Mouse (Mus musculus): Measurements from ENCODE around the gene Fos.

Gene Fos

DNA sequence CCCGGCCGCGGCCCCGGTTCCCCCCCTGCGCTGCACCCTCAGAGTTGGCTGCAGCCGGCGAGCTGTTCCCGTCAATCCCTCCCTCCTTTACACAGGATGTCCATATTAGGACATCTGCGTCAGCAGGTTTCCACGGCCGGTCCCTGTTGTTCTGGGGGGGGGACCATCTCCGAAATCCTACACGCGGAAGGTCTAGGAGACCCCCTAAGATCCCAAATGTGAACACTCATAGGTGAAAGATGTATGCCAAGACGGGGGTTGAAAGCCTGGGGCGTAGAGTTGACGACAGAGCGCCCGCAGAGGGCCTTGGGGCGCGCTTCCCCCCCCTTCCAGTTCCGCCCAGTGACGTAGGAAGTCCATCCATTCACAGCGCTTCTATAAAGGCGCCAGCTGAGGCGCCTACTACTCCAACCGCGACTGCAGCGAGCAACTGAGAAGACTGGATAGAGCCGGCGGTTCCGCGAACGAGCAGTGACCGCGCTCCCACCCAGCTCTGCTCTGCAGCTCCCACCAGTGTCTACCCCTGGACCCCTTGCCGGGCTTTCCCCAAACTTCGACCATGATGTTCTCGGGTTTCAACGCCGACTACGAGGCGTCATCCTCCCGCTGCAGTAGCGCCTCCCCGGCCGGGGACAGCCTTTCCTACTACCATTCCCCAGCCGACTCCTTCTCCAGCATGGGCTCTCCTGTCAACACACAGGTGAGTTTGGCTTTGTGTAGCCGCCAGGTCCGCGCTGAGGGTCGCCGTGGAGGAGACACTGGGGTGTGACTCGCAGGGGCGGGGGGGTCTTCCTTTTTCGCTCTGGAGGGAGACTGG lies at the start of gene Fos:
Gene Fos (plus strand): TSS at position 410 of the 817 bp plus-strand sequence.
- in situ Hi-C loops (cut with MboI; ENCODE audit: low pct_unique_long_range_greater_than_20kb in 1 of 2, low sequenced_read_pairs in 2 of 2, unreplicated experiment in 1 of 2): loop anchor here in 1 of 2 experiments (10.0 kb wide), 1 partner anchor 299 kb away; the partner anchor contains the start of gene Pgf

DNA sequence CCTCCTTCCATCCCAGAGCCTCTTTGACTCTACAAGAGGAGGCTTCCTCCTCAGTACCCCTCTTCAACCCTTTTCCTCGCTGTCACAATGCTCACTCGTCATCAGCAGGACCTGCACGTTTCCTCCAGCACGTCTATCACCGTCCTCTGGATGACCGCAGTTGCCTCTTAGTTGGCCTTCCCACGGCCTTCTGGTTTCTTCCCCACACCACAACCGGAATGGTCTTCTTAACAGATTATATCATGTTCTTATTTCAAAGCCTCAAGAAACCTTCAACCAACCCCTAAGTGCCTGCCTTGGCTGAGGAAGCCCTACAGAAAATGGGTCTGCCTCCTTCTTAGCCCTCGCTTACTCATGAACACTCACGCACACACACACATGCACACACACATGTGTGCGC lies 48.0 kb upstream of the Fos start:
- in situ Hi-C loops (cut with MboI; ENCODE audit: low pct_unique_long_range_greater_than_20kb in 1 of 2, low sequenced_read_pairs in 2 of 2, unreplicated experiment in 1 of 2): no loop called here

DNA sequence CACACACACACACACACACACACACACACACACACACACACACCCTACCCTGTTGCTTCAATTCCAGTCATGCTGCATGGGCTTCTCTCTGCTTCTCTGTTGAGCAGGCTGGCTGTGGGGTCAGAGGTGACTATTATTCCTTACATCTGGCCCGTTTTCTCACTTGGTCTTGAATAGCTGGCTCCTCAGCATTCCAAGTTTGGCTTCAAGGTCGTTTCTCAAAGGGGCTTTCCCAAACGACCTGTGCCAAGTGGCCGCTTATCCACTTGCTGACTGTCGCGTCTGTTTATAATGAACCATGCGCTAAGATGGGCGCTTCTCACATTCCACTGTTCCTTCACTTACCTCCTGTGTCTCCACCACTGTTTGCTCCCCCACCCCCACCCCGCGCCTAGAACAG lies 47.6 kb upstream of the Fos start:
- in situ Hi-C loops (cut with MboI; ENCODE audit: low pct_unique_long_range_greater_than_20kb in 1 of 2, low sequenced_read_pairs in 2 of 2, unreplicated experiment in 1 of 2): no loop called here

DNA sequence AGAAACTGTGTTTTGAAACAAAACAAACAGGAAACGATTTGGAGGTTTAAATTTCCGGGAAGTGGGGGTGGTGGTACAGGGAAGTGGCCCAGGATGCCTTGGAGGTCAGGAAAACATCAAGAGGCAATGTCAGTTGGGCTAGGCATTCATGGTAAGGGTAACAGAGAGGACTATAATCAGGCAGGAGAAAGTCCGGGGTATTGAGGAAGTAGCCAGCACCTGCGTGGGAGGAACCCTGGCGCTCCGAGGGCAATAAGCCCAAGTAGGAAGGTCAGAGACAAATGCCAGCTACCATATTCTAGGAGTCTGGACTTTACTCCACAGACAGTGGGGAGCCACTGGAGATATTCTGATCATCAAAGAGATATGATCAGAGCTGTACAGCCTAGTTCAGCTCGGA lies 45.9 kb upstream of the Fos start:
- in situ Hi-C loops (cut with MboI; ENCODE audit: low pct_unique_long_range_greater_than_20kb in 1 of 2, low sequenced_read_pairs in 2 of 2, unreplicated experiment in 1 of 2): no loop called here

DNA sequence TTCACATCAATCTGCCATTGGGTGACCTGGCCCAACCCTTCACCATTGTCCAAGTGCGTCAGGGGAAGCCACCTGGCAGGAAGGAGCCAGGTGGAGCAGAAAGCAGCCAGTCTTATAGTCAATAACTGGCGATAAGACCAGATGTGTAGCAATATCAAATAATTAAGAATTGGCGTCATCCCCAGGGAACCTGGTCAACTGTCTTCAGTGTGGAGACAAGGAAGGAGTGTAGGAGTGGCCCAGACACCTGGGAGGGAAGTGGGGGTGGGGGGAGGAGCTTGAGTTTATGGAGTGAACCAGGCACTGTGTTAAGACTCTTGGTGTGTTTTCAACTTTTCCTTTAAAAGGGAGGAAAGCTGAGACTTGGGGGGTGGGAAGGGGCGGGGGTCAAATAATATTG lies 43.7 kb upstream of the Fos start:
- in situ Hi-C loops (cut with MboI; ENCODE audit: low pct_unique_long_range_greater_than_20kb in 1 of 2, low sequenced_read_pairs in 2 of 2, unreplicated experiment in 1 of 2): no loop called here

DNA sequence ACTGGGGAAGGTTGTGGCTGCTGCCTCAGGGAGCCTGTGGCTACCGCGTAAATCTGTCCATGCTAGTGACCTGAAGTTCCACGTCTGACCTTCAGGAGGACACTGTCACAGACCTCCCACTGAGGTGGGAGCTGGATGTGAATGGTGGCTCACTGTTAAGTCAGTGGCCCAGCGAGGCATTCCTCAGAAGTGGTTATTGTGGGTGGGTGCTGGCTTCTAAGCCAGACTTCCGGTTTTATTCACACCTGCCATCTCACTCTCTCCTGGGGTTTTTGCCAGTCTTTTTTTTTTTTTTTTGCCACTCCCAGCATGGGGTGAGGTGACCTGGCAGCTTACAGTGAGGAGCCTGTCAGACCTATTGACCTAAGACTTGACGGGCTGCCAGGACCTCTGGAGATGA lies 43.3 kb upstream of the Fos start:
- in situ Hi-C loops (cut with MboI; ENCODE audit: low pct_unique_long_range_greater_than_20kb in 1 of 2, low sequenced_read_pairs in 2 of 2, unreplicated experiment in 1 of 2): no loop called here

DNA sequence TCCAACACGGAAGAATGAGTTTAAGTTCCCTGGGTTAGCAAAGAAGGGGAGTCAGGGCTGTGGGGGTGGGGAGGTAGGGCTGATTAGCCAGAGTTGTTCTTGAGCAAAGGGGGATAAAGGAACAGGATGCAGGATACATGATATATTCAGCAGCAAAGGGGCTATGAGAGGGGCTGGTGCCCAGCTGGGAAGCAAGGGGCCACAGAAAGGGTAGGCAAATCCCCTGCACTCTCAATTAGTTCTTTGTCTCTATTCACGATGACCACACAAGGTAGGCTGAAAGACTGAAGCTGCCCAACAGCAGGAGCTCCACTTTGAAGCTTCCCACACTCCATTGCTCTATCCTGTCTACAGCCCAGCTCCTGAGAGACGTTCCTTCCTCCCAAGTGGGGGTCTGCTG lies 39.8 kb upstream of the Fos start:
- in situ Hi-C loops (cut with MboI; ENCODE audit: low pct_unique_long_range_greater_than_20kb in 1 of 2, low sequenced_read_pairs in 2 of 2, unreplicated experiment in 1 of 2): no loop called here

DNA sequence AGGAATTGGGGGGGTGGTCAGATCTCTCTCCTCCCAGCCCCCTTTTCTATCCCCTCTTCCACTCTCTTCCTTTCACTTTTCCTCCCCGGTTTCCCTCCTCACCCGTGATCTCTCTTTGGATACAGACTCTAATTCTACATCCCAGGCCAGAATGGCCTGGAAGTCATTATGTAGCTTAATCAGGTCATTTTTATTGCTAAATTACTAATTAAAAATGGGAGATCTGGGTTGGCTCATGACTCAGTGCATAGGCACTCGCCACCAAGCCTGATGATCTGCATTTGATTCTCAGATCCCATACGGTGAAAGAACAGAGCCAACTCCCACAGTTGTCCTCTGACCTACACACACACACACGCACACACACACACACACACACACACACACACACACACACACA lies 39.2 kb upstream of the Fos start:
- in situ Hi-C loops (cut with MboI; ENCODE audit: low pct_unique_long_range_greater_than_20kb in 1 of 2, low sequenced_read_pairs in 2 of 2, unreplicated experiment in 1 of 2): no loop called here

DNA sequence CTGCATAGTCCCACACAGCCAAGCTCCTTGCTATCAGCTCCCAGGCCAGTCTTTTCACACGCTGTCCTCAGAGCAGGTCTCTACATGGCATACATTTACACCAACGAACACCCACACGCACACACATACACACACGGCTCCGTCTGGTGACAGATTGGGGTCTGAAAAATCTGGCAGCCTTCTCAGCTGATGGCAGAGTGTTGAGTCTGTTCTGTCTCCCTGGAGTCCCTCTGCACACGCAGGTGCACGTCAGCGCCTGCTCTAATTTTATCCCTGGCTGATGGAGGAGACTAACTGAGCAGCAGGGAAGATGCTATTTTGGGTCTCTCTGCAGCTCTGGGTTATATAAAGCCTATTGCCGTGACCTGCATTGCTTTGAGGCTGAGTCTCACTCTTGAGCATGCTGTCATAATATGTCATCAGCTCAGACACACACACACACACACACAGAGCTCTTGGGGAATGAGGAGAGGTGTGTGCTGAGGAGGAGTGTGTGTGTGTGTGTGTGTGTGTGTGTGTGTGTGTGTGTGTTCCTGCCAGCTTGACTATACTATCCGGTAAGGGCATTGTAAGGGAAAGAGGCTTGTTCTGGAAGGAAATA lies 37.6 kb upstream of the Fos start:
- in situ Hi-C loops (cut with MboI; ENCODE audit: low pct_unique_long_range_greater_than_20kb in 1 of 2, low sequenced_read_pairs in 2 of 2, unreplicated experiment in 1 of 2): no loop called here

DNA sequence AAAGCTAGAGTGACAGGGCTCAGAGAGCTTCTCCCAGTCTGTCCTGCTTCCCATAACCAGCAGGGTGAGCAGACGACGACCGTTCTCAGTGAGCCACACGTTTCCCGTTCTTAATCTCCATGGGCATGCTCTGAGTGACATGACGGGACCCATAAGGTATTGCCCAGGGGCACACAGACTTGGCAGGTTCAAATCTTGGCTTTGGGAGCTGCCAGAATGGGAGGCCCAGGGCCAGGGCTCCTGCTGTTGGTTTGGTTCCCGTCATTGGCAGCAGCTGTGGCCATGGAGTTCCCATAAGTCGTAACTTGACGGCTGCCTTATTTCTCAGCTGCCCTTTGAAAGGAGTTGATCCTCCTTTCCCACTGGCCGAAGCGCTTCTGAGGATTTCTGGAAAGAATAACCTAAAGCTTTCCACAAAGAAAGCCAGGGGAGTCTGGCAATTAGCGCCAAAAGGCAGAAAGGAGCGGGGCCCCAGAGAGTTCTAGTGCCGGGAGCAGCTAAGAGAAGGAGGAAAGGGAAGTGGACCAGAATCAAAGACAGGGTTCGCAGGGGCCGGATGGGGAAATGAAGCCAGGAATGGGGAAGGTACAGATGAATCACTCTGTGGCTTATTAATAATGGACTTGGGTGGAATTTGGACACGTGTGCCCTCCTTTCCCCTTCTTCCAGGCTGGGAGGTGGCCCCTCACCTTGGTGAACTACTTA lies 36.4 kb upstream of the Fos start:
- in situ Hi-C loops (cut with MboI; ENCODE audit: low pct_unique_long_range_greater_than_20kb in 1 of 2, low sequenced_read_pairs in 2 of 2, unreplicated experiment in 1 of 2): no loop called here

DNA sequence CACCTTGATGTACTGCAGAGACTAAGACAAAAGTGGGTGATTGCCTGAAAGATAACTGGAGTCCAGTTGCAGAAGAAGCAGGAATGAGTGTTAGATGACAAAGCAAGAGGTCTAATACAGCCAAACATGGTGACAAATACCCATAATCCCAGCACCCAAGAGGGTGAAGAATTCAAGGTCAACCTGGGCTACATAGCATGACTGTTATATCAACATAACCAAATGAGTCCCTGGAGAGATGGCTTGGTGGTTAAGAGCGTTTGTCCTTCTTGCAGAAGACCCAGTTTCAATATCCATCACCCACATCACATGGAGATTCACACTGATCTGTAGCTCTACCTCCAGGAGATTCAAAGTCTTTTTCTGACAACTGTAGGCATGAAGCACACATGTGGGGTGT lies 30.2 kb upstream of the Fos start:
- in situ Hi-C loops (cut with MboI; ENCODE audit: low pct_unique_long_range_greater_than_20kb in 1 of 2, low sequenced_read_pairs in 2 of 2, unreplicated experiment in 1 of 2): no loop called here

DNA sequence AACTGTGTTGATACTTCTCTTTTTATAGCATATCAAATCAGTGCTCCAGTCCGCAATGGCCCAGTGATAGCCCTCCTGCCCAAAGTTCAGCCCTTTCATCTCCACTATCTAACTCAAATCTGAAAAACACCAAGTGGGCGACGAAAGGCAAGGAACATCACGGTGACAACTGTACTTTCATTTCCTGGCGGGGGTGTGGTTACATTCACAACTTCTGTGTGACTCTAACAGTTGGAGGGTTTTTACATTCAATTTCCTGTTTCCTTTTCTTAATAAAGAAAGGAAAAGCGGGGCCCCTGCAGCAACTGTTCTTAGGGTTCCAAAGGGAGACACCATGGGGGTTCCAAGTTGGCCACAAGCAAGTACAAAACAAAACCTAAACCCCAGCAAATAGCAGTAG lies 29.0 kb upstream of the Fos start:
- in situ Hi-C loops (cut with MboI; ENCODE audit: low pct_unique_long_range_greater_than_20kb in 1 of 2, low sequenced_read_pairs in 2 of 2, unreplicated experiment in 1 of 2): no loop called here

DNA sequence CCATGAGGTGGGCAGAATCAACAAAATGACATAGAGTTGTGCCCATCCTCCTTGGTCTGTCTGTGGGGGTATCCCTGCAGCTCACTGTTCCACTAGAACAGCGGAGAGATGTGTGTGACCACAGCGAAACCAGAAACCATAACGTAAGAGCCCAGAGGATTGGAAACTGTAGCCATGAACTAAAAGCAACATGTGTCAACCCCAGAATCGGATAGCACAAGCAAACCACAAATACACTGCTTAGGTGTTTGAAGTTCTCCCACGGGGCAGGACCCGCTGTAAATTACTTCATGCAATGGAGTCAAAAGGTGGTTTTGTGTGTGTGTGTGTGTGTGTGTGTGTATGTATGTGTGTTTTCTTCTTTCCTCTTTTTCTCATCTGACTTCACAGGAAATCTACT lies 26.7 kb upstream of the Fos start:
- in situ Hi-C loops (cut with MboI; ENCODE audit: low pct_unique_long_range_greater_than_20kb in 1 of 2, low sequenced_read_pairs in 2 of 2, unreplicated experiment in 1 of 2): no loop called here

DNA sequence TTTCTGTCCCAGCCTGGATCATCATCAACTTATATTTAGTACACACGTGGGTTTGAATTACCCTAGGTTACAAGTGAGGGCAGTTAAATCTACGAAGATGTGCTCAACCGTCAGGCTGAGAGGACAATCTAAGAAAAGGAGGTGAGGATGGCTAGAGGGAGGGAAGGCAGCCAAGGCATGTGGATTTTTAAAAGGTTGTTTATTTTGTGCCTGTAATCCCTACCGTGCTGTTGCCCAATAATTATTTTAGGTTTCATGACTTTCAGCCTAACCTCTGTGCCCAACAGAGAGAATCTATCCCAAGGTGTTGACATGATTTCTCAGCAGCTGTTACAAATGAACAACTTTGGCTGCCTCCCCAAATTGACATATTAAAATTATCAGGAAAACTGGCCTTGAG lies 26.2 kb upstream of the Fos start:
- in situ Hi-C loops (cut with MboI; ENCODE audit: low pct_unique_long_range_greater_than_20kb in 1 of 2, low sequenced_read_pairs in 2 of 2, unreplicated experiment in 1 of 2): no loop called here

DNA sequence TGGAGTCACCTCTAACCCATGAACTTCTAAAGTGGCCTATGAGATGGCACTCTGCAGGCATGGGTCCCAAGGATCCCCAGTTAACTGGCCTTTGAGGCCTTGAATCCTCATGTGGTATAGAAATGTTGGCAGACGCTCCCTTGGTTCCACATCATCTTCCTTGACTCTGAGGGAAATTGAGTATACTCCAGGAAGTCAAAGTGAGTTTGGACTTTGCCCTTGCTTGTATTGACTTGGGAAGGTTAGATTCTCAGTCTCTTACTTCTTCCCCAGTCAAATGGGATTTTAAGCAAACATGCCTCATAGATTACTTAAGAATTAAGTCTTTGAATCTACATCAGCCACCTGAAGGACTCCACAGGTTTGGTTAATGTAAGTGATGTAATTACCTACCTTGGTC lies 24.2 kb upstream of the Fos start:
- in situ Hi-C loops (cut with MboI; ENCODE audit: low pct_unique_long_range_greater_than_20kb in 1 of 2, low sequenced_read_pairs in 2 of 2, unreplicated experiment in 1 of 2): no loop called here

DNA sequence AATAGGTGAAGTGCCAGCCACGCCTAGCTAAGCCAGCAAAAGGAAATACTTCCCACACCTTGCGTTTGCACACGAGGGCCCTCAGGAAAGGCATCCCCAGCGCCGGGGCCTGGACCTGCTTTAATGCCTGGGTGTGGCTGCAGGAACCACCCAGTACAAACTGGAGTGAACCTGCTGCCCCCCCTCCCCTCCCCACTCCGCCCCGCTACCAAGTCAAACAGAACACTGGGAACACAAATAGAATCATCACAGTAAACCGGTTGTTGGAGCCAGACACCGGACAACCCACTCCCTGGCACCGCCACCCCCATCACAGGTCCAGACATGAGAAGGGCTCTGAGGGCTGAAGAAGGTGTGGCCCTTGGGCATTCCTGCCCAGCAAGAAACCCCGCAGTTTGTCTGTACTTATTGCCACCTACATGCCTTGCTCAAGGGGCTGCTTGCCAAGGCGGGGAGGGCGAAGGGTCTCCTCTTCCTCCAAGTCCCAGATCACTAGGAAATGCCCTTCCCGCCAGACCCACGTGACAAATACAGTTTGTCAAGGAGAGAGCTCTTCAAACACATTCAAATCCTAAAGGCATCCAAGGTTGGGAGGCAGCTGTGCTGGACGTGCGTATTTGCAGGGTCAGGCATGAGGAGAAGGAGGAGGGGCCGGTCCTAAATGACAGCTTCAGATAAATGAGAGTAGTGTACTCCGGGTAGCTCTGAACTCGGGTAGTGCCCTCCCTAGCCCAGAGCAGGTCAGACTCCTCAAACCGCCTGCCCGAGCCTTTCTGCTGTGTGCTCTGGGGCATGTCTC lies 21.8 kb upstream of the Fos start:
- in situ Hi-C loops (cut with MboI; ENCODE audit: low pct_unique_long_range_greater_than_20kb in 1 of 2, low sequenced_read_pairs in 2 of 2, unreplicated experiment in 1 of 2): no loop called here

DNA sequence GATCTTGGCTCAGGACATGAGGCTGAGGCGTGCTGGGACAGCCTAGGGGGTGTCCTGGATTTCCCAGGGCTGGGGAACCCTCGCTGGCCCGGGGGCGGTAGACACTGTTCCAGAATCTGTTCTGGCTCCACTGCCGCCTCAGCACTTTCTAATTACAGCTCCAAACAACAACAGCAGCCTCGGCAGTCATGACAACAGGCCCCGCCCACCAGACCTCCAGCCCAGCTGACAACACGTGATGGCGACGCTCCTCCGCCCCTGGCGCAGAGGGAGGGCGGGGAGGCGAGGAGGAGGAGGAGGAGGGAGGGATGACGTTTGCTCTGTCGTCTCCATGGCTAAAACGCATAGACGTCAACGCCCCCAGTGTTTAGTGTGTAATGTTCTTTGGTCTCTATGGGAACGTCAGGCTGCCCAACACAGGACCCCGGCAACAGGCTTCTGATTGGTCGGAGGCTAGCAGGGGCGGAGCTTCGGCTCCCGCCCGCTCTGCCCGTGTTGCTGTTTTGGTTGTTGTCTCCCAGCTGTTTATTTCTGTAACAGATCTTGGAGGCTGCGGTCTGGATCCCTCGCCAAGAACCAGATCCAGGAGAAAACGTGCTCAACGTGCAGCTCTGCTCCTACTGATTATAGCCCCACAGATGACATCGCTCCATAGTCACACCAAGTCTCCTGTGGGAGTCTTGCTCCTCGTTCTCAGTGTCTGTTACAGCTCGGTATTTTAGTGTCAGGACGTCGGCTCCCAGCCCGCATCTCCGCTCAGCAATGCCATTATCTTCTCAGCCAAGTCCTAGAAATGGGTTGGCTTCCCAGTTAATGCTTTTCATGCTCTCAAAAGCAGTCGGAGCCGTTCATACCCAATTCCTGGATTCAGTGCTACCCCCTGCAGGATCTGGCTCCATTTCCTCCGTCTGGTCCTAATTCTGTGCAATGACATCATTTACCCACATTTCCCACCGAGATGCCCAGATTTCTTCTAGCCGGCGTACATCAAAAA lies 18.3 kb upstream of the Fos start:
- in situ Hi-C loops (cut with MboI; ENCODE audit: low pct_unique_long_range_greater_than_20kb in 1 of 2, low sequenced_read_pairs in 2 of 2, unreplicated experiment in 1 of 2): no loop called here

DNA sequence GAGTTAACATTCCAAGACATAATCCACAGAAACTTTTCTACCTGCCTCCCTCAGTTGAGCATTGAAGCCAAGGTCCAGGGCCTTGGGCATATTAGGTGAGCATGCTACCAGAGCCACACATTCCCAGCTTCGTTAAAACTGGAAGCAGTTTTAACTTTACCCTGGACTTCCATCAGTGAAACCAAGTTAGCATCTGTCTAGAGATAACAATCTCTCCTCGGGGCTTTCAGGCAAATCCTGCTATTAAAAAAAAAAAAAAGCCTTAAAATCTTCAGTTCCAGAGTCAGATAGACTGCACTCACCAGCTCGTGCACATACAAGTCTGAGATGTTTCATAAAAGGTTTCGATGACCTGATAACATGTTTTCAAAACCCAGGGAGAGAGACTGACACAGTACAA lies 17.4 kb upstream of the Fos start:
- in situ Hi-C loops (cut with MboI; ENCODE audit: low pct_unique_long_range_greater_than_20kb in 1 of 2, low sequenced_read_pairs in 2 of 2, unreplicated experiment in 1 of 2): no loop called here

All from mouse embryonic stem cell (cell line).